Mouse (Mus musculus) E14TG2a.4 (cell line): ENCODE data around the gene Suclg1.

ENCODE experiments used
- CTCF ChIP-seq: conservative IDR thresholded peaks from 2 replicates; pipeline ENCODE4 v1.5.1; 2014; ENCODE audit warnings: low read length
- NANOG ChIP-seq: IDR thresholded peaks from 2 replicates; pipeline ENCODE4 v1.6.1; 2014; ENCODE audit warnings: borderline replicate concordance, low read length, mixed read lengths

DNA sequence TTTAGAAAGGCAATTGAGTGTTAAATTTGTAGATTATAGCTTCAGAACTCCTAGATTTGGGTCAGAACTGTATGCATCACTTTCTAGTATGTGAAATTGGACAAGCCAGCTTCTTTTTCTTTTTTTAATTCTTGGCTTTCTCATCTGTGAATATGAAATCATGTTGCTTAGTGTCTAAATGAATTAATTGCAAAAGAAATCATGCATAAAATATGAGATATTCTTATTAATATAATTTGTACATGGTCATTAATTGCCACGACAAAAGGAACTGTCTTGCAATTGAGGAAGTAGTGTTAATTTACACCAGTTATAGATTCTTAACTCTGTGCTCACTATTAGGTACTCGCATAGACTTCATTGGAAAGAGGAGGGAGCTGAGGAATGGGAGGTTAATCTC, 74.1 kb downstream of the Suclg1 start:
- TF ChIP-seq CTCF (no peak), NANOG (no peak)
